Mouse (Mus musculus) neural tube, embryonic 12.5 days (tissue): ENCODE data around the gene Osm. TPM values are rescaled to one million over a fixed set of nuclear protein-coding genes. Genes with fewer than 3 reads are reported as not detected.

ENCODE experiments used
- ATAC-seq: fragments of 200-750 bp; cut with Nextera tagmentation; 2 replicates; pipeline ENCODE4 v1.8.0; 2017; ENCODE audit warnings: low read depth, mild to moderate bottlenecking, moderate TSS enrichment, moderate library complexity; ENCODE audit not compliant: low FRiP score
- H3K27ac ChIP-seq: fragments of 300-500 bp; sonication (generic); 2 replicates; pipeline ENCODE4 v1.5.1; 2016
- H3K27me3 ChIP-seq: fragments of 300-500 bp; sonication (generic); replicated peaks from 2 replicates; pipeline ENCODE4 v1.6.1; 2016; ENCODE audit warnings: mild to moderate bottlenecking
- H3K36me3 ChIP-seq: fragments of 300-500 bp; sonication (generic); 2 replicates; pipeline ENCODE4 v1.6.1; 2016; ENCODE audit warnings: mild to moderate bottlenecking
- H3K4me1 ChIP-seq: fragments of 300-500 bp; sonication (generic); 2 replicates; pipeline ENCODE4 v1.6.1; 2016
- H3K4me2 ChIP-seq: fragments of 300-500 bp; sonication (generic); replicated peaks from 2 replicates; pipeline ENCODE4 v1.6.1; 2016; ENCODE audit warnings: mild to moderate bottlenecking
- H3K4me3 ChIP-seq: fragments of 300-500 bp; sonication (generic); 2 replicates; pipeline ENCODE4 v1.5.1; 2016
- H3K9ac ChIP-seq: fragments of 300-500 bp; sonication (generic); 2 replicates; pipeline ENCODE4 v1.6.1; 2016; ENCODE audit warnings: mild to moderate bottlenecking
- H3K9me3 ChIP-seq: fragments of 300-500 bp; sonication (generic); 2 replicates; pipeline ENCODE4 v1.6.1; 2016; ENCODE audit warnings: mild to moderate bottlenecking
- WGBS: fragments of 180-500 bp; shearing (Covaris S2); methylation state at CpG from one replicate; pipeline ENCODE4 v1.1.7; 2016; 5-methylcytosine and 5-hydroxymethylcytosine counted together
- polyA plus RNA-seq: library from polyadenylated mRNA; unstranded; fragments of >200 nt; fragmentation: Nextera tagmentation; extraction: Ambion mirVana; gene quantifications from 2 replicates; pipeline ENCODE4 v1.2.1, GENCODE M21; 2016

The Osm gene
- polyA plus RNA-seq, 1 experiment from 2014 or later: not detected

GRCm38 (mm10) chr11:4229841-4230240 is 6.4 kb upstream of the Osm start:
- WGBS: 67% methylated on average over 4 of the region's 4 CpGs
- no peaks in the 10 kb centered on the region for H3K36me3 ChIP-seq
- no peak overlapping the region for H3K4me2 ChIP-seq
- H3K9ac ChIP-seq: no peak overlapping the region
- H3K9me3 ChIP-seq: no peaks in the 10 kb centered on the region
- H3K4me1 ChIP-seq: no peaks in the 10 kb centered on the region
- no peak for ATAC-seq
- no peak overlapping the region for H3K27ac ChIP-seq
- H3K27me3 ChIP-seq: no peaks in the 10 kb centered on the region
- no peak overlapping the region for H3K4me3 ChIP-seq

GRCm38 (mm10) chr11:4231435-4231834 is 4.8 kb upstream of the Osm start:
- no peak for ATAC-seq
- no peak overlapping the region for H3K4me2 ChIP-seq
- no peaks in the 10 kb centered on the region for H3K4me1 ChIP-seq
- H3K36me3 ChIP-seq: no peaks in the 10 kb centered on the region
- H3K9me3 ChIP-seq: no peaks in the 10 kb centered on the region
- H3K27ac ChIP-seq: no peak overlapping the region
- no peak overlapping the region for H3K4me3 ChIP-seq
- no peaks in the 10 kb centered on the region for H3K27me3 ChIP-seq
- H3K9ac ChIP-seq: no peak overlapping the region
- 89% methylated on average over 2 of the region's 2 CpGs for WGBS

- no peaks in the 10 kb centered on the region for H3K27me3 ChIP-seq
- WGBS: 72% methylated on average over 12 of the region's 12 CpGs
- H3K4me1 ChIP-seq: no peaks in the 10 kb centered on the region
- no peaks in the 10 kb centered on the region for H3K9me3 ChIP-seq
- no peak overlapping the region for H3K27ac ChIP-seq
- H3K4me2 ChIP-seq: no peak overlapping the region
- no peak overlapping the region for H3K9ac ChIP-seq
- no peaks in the 10 kb centered on the region for H3K36me3 ChIP-seq
- no peak overlapping the region for H3K4me3 ChIP-seq
- ATAC-seq: no peak
These were observed 3.6 kb upstream of the Osm start for GRCm38 (mm10) chr11:4232644-4233043.

- H3K27ac ChIP-seq: no peak overlapping the region
- H3K9ac ChIP-seq: no peak overlapping the region
- WGBS: 90% methylated on average over 6 of the region's 6 CpGs
- H3K9me3 ChIP-seq: no peaks in the 10 kb centered on the region
- no peak overlapping the region for H3K4me2 ChIP-seq
- ATAC-seq: no peak
- no peak overlapping the region for H3K4me3 ChIP-seq
- H3K36me3 ChIP-seq: no peaks in the 10 kb centered on the region
- H3K4me1 ChIP-seq: no peaks in the 10 kb centered on the region
- H3K27me3 ChIP-seq: no peaks in the 10 kb centered on the region
These were observed 1.1 kb upstream of the Osm start for GRCm38 (mm10) chr11:4235052-4235655.

- ATAC-seq: no peak
- Histone ChIP-seq H3K27ac (no peak overlapping the region), H3K9ac (no peak overlapping the region), H3K4me2 (no peak overlapping the region), H3K4me3 (no peak overlapping the region), H3K9me3 (no peaks in the 10 kb centered on the region), H3K36me3 (no peaks in the 10 kb centered on the region), H3K4me1 (no peaks in the 10 kb centered on the region), H3K27me3 (no peaks in the 10 kb centered on the region)
- WGBS: 93% methylated on average over 21 of the region's 21 CpGs
These were observed 387 bp downstream of the Osm start for GRCm38 (mm10) chr11:4236546-4237067.

GRCm38 (mm10) chr11:4237389-4237912 is 1.2 kb downstream of the Osm start:
- no peak overlapping the region for H3K4me3 ChIP-seq
- H3K36me3 ChIP-seq: no peaks in the 10 kb centered on the region
- no peaks in the 10 kb centered on the region for H3K27me3 ChIP-seq
- no peaks in the 10 kb centered on the region for H3K9me3 ChIP-seq
- no peaks in the 10 kb centered on the region for H3K4me1 ChIP-seq
- 88% methylated on average over 18 of the region's 18 CpGs for WGBS
- H3K27ac ChIP-seq: no peak overlapping the region
- no peak for ATAC-seq
- no peak overlapping the region for H3K4me2 ChIP-seq
- no peak overlapping the region for H3K9ac ChIP-seq

- H3K4me3 ChIP-seq: no peak overlapping the region
- no peaks in the 10 kb centered on the region for H3K27me3 ChIP-seq
- no peaks in the 10 kb centered on the region for H3K36me3 ChIP-seq
- H3K9ac ChIP-seq: no peak overlapping the region
- WGBS: 90% methylated on average over 6 of the region's 6 CpGs
- H3K4me2 ChIP-seq: no peak overlapping the region
- H3K9me3 ChIP-seq: no peaks in the 10 kb centered on the region
- H3K4me1 ChIP-seq: no peaks in the 10 kb centered on the region
- H3K27ac ChIP-seq: no peak overlapping the region
- ATAC-seq: no peak
These were observed 1.9 kb downstream of the Osm start for GRCm38 (mm10) chr11:4238167-4238566.

GRCm38 (mm10) chr11:4239691-4240090 is 3.5 kb downstream of the Osm start:
- Histone ChIP-seq H3K4me2 (no peak overlapping the region), H3K36me3 (no peaks in the 10 kb centered on the region), H3K4me1 (no peaks in the 10 kb centered on the region), H3K27me3 (no peaks in the 10 kb centered on the region), H3K9me3 (no peaks in the 10 kb centered on the region), H3K4me3 (no peak overlapping the region), H3K9ac (no peak overlapping the region), H3K27ac (no peak overlapping the region)
- WGBS: 92% methylated on average over 23 of the region's 23 CpGs
- no peak for ATAC-seq

- ATAC-seq: no peak
These were observed 3.9 kb downstream of the Osm start for GRCm38 (mm10) chr11:4240151-4240550.

GRCm38 (mm10) chr11:4241180-4241579 is 5.0 kb downstream of the Osm start:
- Histone ChIP-seq H3K36me3 (no peaks in the 10 kb centered on the region), H3K4me1 (no peaks in the 10 kb centered on the region), H3K27ac (no peak overlapping the region), H3K4me3 (no peak overlapping the region), H3K9me3 (no peaks in the 10 kb centered on the region), H3K9ac (no peak overlapping the region), H3K27me3 (no peaks in the 10 kb centered on the region), H3K4me2 (no peak overlapping the region)
- ATAC-seq: no peak
- 79% methylated on average over 4 of the region's 4 CpGs for WGBS

More at GRCm38 (mm10) chr11:4240151-4240550, 3.9 kb downstream of the Osm start:
- Histone ChIP-seq H3K4me2 (no peak overlapping the region), H3K27ac (no peak overlapping the region), H3K36me3 (no peaks in the 10 kb centered on the region), H3K4me3 (no peak overlapping the region), H3K9ac (no peak overlapping the region), H3K27me3 (no peaks in the 10 kb centered on the region), H3K9me3 (no peaks in the 10 kb centered on the region), H3K4me1 (no peaks in the 10 kb centered on the region)
- WGBS: 76% methylated on average over 7 of the region's 7 CpGs

- Histone ChIP-seq H3K27me3 (no peaks in the 10 kb centered on the region), H3K36me3 (no peaks in the 10 kb centered on the region), H3K9me3 (no peaks in the 10 kb centered on the region), H3K4me1 (no peaks in the 10 kb centered on the region), H3K27ac (no peak overlapping the region), H3K9ac (no peak overlapping the region), H3K4me2 (no peak overlapping the region), H3K4me3 (no peak overlapping the region)
- ATAC-seq: no peak
- WGBS: 74% methylated on average over 6 of the region's 6 CpGs
These were observed 9.9 kb downstream of the Osm start for GRCm38 (mm10) chr11:4246126-4246525.

- Histone ChIP-seq H3K4me2 (no peak overlapping the region), H3K36me3 (no peaks in the 10 kb centered on the region), H3K9me3 (no peaks in the 10 kb centered on the region), H3K27me3 (no peaks in the 10 kb centered on the region), H3K27ac (no peak overlapping the region), H3K4me1 (no peaks in the 10 kb centered on the region), H3K4me3 (no peak overlapping the region), H3K9ac (no peak overlapping the region)
- ATAC-seq: no peak
- 83% methylated on average over 4 of the region's 4 CpGs for WGBS
These were observed 10.4 kb downstream of the Osm start for GRCm38 (mm10) chr11:4246623-4247022.
